Mouse (Mus musculus) hindbrain, embryonic 13.5 days (tissue): ENCODE measurements around the gene Trp73. TPM values are rescaled to one million over a fixed set of nuclear protein-coding genes. Genes with fewer than 3 reads are reported as not detected.

Experiments used
- ATAC-seq: fragments of 200-750 bp; cut with Nextera tagmentation; 2 replicates; pipeline ENCODE4 v1.8.0; 2017; ENCODE audit warnings: moderate TSS enrichment; ENCODE audit not compliant: low FRiP score
- H3K27ac ChIP-seq: fragments of 300-500 bp; sonication (generic); 2 replicates; pipeline ENCODE4 v1.5.1; 2015; ENCODE audit warnings: inconsistent platforms, mild to moderate bottlenecking, moderate library complexity
- H3K27me3 ChIP-seq: fragments of 300-500 bp; sonication (generic); 2 replicates; pipeline ENCODE4 v1.6.1; 2015; ENCODE audit warnings: mild to moderate bottlenecking, inconsistent platforms
- H3K36me3 ChIP-seq: fragments of 300-500 bp; sonication (generic); 2 replicates; pipeline ENCODE4 v1.6.1; 2015; ENCODE audit warnings: mild to moderate bottlenecking, inconsistent platforms
- H3K4me1 ChIP-seq: fragments of 300-500 bp; sonication (generic); replicated peaks from 2 replicates; pipeline ENCODE4 v1.6.1; 2015; ENCODE audit warnings: inconsistent platforms
- H3K4me2 ChIP-seq: fragments of 300-500 bp; sonication (generic); 2 replicates; pipeline ENCODE4 v1.6.1; 2015; ENCODE audit warnings: inconsistent platforms, mild to moderate bottlenecking, moderate library complexity
- H3K4me3 ChIP-seq: fragments of 300-500 bp; sonication (generic); 2 replicates; pipeline ENCODE4 v1.5.1; 2015; ENCODE audit warnings: mild to moderate bottlenecking, inconsistent platforms
- H3K9ac ChIP-seq: fragments of 300-500 bp; sonication (generic); 2 replicates; pipeline ENCODE4 v1.6.1; 2015; ENCODE audit warnings: mild to moderate bottlenecking, inconsistent platforms
- H3K9me3 ChIP-seq: fragments of 300-500 bp; sonication (generic); 2 replicates; pipeline ENCODE4 v1.6.1; 2016; ENCODE audit warnings: inconsistent platforms
- WGBS: fragments of 180-500 bp; shearing (Covaris S2); methylation state at CpG from one replicate; pipeline ENCODE4 v1.1.7; 2015; 5-methylcytosine and 5-hydroxymethylcytosine counted together
- polyA plus RNA-seq: library from polyadenylated mRNA; unstranded; fragments of >200 nt; fragmentation: Nextera tagmentation; extraction: Ambion mirVana; gene quantifications from 2 replicates; pipeline ENCODE4 v1.2.1, GENCODE M21; 2015

Gene Trp73
- polyA plus RNA-seq, 1 experiment from 2014 or later: 0.97 TPM

DNA sequence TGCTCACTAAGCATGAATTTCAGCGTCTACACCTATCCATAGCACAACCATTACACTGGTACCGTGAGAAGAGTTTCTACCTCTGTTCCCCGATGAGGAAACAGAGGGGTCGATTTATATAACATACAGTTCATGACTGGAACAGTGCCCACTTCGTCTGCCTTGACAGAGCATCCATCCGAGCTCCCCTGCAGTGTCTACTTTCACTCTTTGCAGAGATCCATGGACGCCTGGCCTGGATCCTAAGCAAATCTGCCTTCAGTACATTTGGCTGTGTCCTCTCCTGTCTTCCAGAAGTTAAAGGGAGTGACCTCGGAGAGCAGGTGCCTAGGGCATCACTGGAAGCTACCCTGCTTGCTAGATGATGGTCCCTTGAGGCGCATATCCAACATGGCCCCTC, 20.8 kb downstream of the Trp73 start:
- Histone ChIP-seq H3K4me3 (no peak overlapping the region), H3K27me3 (peaks cover 26% of the 10 kb centered on the region; the same call in 1 of the 2 replicates), H3K36me3 (no peaks in the 10 kb centered on the region), H3K27ac (no peak overlapping the region), H3K4me2 (no peak overlapping the region), H3K4me1 (no peaks in the 10 kb centered on the region; the same call in 1 of the 2 replicates), H3K9me3 (no peaks in the 10 kb centered on the region), H3K9ac (no peak overlapping the region)
- 88% methylated on average over 9 of the region's 9 CpGs for WGBS
- no peak for ATAC-seq

DNA sequence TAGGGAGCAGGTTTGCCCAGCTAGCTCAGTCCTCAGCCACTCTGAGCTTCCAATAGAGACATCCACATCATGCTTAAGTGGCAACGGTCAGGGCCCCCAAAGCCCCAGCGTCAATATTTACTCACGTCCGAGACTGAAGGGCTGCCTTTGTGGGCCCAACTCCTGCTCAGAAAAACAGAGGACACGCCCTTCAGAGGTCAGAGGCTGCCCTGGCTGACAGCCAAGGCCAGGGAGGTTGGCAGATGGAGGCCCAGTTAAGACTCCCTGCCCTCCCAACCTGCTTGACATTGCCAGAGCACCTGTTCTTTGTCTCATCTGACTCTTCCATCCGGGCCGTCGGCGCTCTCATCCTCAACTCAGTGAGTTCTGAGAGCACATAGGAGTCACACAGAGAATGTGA, 21.2 kb downstream of the Trp73 start:
- Histone ChIP-seq H3K4me3 (no peak overlapping the region), H3K9ac (no peak overlapping the region), H3K27me3 (peaks cover 24% of the 10 kb centered on the region; the same call in 1 of the 2 replicates), H3K9me3 (no peaks in the 10 kb centered on the region), H3K4me1 (no peaks in the 10 kb centered on the region; the same call in 1 of the 2 replicates), H3K4me2 (no peak overlapping the region), H3K27ac (no peak overlapping the region), H3K36me3 (no peaks in the 10 kb centered on the region)
- ATAC-seq: no peak
- 72% methylated on average over 9 of the region's 9 CpGs for WGBS

DNA sequence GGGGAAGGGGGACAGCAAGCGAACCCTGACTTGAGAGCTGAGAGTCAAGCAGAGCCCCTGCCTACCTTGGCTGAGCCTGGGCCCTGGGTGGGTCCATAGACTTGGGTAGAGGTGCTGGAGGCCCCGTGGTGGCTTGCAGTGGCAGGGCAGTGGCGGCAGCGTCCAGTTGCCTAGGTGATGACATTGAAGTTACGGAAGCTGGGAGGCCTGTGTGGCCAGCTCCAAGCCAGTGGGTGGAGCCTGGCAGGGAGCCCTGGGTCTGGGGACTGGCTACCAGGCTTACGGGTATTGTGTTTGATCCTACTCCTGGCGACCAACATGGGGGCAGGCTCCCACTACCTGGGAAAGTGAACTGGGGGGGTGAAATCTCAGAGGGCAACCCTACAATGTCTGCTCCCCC, 23.6 kb downstream of the Trp73 start:
- no peak for ATAC-seq
- Histone ChIP-seq H3K9ac (no peak overlapping the region), H3K36me3 (no peaks in the 10 kb centered on the region), H3K27ac (no peak overlapping the region), H3K4me2 (no peak overlapping the region), H3K9me3 (no peaks in the 10 kb centered on the region), H3K4me3 (no peak overlapping the region), H3K27me3 (0 out of 2 replicates have a peak, but pooled peaks cover 12% of the 10 kb centered on the region), H3K4me1 (no peaks in the 10 kb centered on the region; the same call in 1 of the 2 replicates)
- WGBS: 46% methylated on average over 7 of the region's 7 CpGs

DNA sequence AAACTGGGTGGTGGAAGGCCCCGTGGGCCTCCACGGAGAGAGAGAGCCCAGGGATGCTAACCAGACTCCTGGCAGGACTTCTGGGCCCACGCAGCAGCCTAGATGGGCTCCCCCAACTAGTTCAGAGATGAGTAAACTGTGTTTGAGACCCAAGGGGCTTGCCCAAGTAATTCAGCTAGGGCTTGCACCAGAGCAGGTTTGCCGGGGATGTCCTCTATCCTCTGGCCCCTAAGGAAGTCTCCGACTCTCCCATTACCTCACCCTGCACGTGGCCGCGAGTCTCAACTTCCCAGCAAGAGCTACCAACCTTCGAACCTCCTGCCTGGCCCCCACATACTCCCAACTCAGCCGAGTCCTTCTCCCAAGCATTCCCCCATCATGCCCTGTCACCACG, 30.2 kb downstream of the Trp73 start:
- H3K9ac ChIP-seq: no peak overlapping the region
- no peaks in the 10 kb centered on the region for H3K36me3 ChIP-seq
- no peak for ATAC-seq
- no peak overlapping the region for H3K4me2 ChIP-seq
- 79% methylated on average over 11 of the region's 11 CpGs for WGBS
- peaks cover 26% of the 10 kb centered on the region for H3K27me3 ChIP-seq
- H3K9me3 ChIP-seq: no peaks in the 10 kb centered on the region
- peaks cover 6% of the 10 kb centered on the region for H3K4me1 ChIP-seq
- H3K27ac ChIP-seq: no peak overlapping the region
- no peak overlapping the region for H3K4me3 ChIP-seq

GRCm38 (mm10) chr4:154109216-154109849, 30.7 kb downstream of the Trp73 start:
- H3K4me1 ChIP-seq: peaks cover 6% of the 10 kb centered on the region
- no peak overlapping the region for H3K4me2 ChIP-seq
- H3K27ac ChIP-seq: no peak overlapping the region
- H3K27me3 ChIP-seq: peaks cover 31% of the 10 kb centered on the region
- no peak overlapping the region for H3K4me3 ChIP-seq
- H3K9ac ChIP-seq: no peak overlapping the region; the same call in 1 of the 2 replicates
- ATAC-seq: no peak; the same call in 1 of the 2 replicates
- 55% methylated on average over 18 of the region's 18 CpGs for WGBS
- H3K36me3 ChIP-seq: no peaks in the 10 kb centered on the region
- no peaks in the 10 kb centered on the region for H3K9me3 ChIP-seq

- 80% methylated on average over 13 of the region's 13 CpGs for WGBS
- Histone ChIP-seq H3K27ac (no peak overlapping the region), H3K4me1 (peaks cover 6% of the 10 kb centered on the region), H3K4me2 (no peak overlapping the region), H3K27me3 (peaks cover 49% of the 10 kb centered on the region), H3K4me3 (no peak overlapping the region), H3K36me3 (no peaks in the 10 kb centered on the region), H3K9ac (no peak overlapping the region), H3K9me3 (no peaks in the 10 kb centered on the region)
- no peak for ATAC-seq
These were observed 33.4 kb downstream of the Trp73 start for GRCm38 (mm10) chr4:154106497-154107061.

GRCm38 (mm10) chr4:154105381-154106001, 34.5 kb downstream of the Trp73 start:
- no peak overlapping the region for H3K27ac ChIP-seq
- H3K9ac ChIP-seq: no peak overlapping the region
- H3K4me2 ChIP-seq: peak overlapping the region; percentile 32
- no peaks in the 10 kb centered on the region for H3K36me3 ChIP-seq
- H3K9me3 ChIP-seq: no peaks in the 10 kb centered on the region
- H3K27me3 ChIP-seq: peaks cover 45% of the 10 kb centered on the region
- H3K4me1 ChIP-seq: peaks cover 6% of the 10 kb centered on the region
- H3K4me3 ChIP-seq: peak overlapping the region; percentile 24
- WGBS: 31% methylated on average over 20 of the region's 20 CpGs
- ATAC-seq: peak; percentile 39; the same call in 1 of the 2 replicates

DNA sequence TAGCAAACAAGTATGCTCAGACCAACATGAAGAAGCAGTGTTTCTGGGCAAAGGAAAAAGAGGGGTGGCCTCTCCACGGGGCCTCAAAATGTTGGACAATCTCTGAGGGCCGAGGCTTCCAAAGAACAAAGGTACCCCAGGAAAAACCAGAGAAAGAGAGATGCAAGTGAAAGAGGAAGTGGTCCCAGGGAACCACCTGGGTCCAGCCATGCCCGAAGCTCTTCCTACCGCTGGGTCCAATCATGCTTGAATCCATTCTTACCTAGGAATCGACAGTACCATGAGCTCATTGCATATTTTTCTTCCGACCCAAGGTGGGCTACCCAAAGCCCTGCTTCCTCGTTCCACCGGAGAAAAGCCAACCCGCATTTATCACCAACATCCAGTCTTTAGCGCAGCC, 36.1 kb downstream of the Trp73 start:
- H3K9ac ChIP-seq: no peak overlapping the region
- H3K4me2 ChIP-seq: no peak overlapping the region
- H3K9me3 ChIP-seq: no peaks in the 10 kb centered on the region
- H3K27ac ChIP-seq: no peak overlapping the region
- peaks cover 6% of the 10 kb centered on the region for H3K4me1 ChIP-seq
- no peaks in the 10 kb centered on the region for H3K36me3 ChIP-seq
- ATAC-seq: no peak
- H3K27me3 ChIP-seq: peaks cover 45% of the 10 kb centered on the region
- 88% methylated on average over 10 of the region's 10 CpGs for WGBS
- no peak overlapping the region for H3K4me3 ChIP-seq

GRCm38 (mm10) chr4:154103386-154103785, 36.6 kb downstream of the Trp73 start:
- no peaks in the 10 kb centered on the region for H3K36me3 ChIP-seq
- WGBS: 78% methylated on average over 8 of the region's 8 CpGs
- peaks cover 50% of the 10 kb centered on the region for H3K27me3 ChIP-seq
- no peak overlapping the region for H3K4me2 ChIP-seq
- H3K9me3 ChIP-seq: no peaks in the 10 kb centered on the region
- peaks cover 6% of the 10 kb centered on the region for H3K4me1 ChIP-seq
- no peak for ATAC-seq
- H3K9ac ChIP-seq: no peak overlapping the region
- H3K27ac ChIP-seq: no peak overlapping the region
- H3K4me3 ChIP-seq: no peak overlapping the region

- 58% methylated on average over 7 of the region's 7 CpGs for WGBS
- Histone ChIP-seq H3K4me1 (0 out of 2 replicates have a peak, but pooled peaks cover 5% of the 10 kb centered on the region), H3K9ac (no peak overlapping the region), H3K36me3 (no peaks in the 10 kb centered on the region), H3K27me3 (peaks cover 46% of the 10 kb centered on the region), H3K27ac (no peak overlapping the region), H3K4me3 (no peak overlapping the region), H3K4me2 (no peak overlapping the region), H3K9me3 (no peaks in the 10 kb centered on the region)
- no peak for ATAC-seq
These were observed 40.6 kb downstream of the Trp73 start for GRCm38 (mm10) chr4:154099361-154099760.

GRCm38 (mm10) chr4:154096111-154096510, 43.9 kb downstream of the Trp73 start:
- peaks cover 30% of the 10 kb centered on the region; the same call in 1 of the 2 replicates for H3K27me3 ChIP-seq
- 0 out of 2 replicates have a peak, but pooled peaks cover 5% of the 10 kb centered on the region for H3K4me1 ChIP-seq
- H3K9me3 ChIP-seq: no peaks in the 10 kb centered on the region
- no peak overlapping the region for H3K9ac ChIP-seq
- H3K4me3 ChIP-seq: no peak overlapping the region
- no peak overlapping the region for H3K27ac ChIP-seq
- H3K36me3 ChIP-seq: no peaks in the 10 kb centered on the region
- H3K4me2 ChIP-seq: no peak overlapping the region
- 24% methylated on average over 6 of the region's 6 CpGs for WGBS
- ATAC-seq: no peak

DNA sequence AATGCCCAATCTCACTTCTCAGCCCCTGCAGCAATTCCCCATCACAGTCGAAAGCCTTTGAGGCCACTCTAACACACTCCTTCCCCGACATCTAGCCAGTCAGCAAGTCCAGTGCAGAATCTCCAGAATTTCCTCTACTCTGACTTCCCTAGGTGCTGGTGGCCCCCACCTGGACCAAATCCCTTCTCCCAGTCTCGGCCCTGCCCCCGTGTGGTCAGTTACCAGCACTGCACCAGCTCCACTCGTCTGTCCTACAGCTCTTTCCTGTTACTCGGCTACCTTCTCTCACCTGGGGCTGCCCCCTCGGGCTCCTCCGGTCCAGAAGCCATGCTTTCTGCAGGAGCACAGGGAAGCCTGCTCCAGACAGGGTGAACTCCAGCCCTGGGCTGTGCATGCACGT, 46.8 kb downstream of the Trp73 start:
- Histone ChIP-seq H3K9me3 (no peaks in the 10 kb centered on the region), H3K27ac (no peak overlapping the region), H3K4me2 (no peak overlapping the region), H3K4me1 (0 out of 2 replicates have a peak, but pooled peaks cover 5% of the 10 kb centered on the region), H3K4me3 (no peak overlapping the region), H3K9ac (no peak overlapping the region), H3K27me3 (peaks cover 40% of the 10 kb centered on the region), H3K36me3 (no peaks in the 10 kb centered on the region)
- WGBS: 28% methylated on average over 9 of the region's 9 CpGs
- no peak for ATAC-seq
